8 mouse cellular contexts compared by ENCODE assay signal in genomic region chr3:89960469-89960868, GRCm38 (mm10). TPM values are rescaled to one million over a fixed set of nuclear protein-coding genes. Genes with fewer than 3 reads are reported as not detected.
DNase-seq lines count a peak whose midpoint lies in the region; ATAC-seq lines count a peak whose summit lies in the region.

No protein-coding gene starts in this region.

- no peak overlapping the region for H3K27ac ChIP-seq in forebrain, embryonic 14.5 days (ENCODE audit: low read depth, low read length)
- H3K27ac ChIP-seq in liver, embryonic 16.5 days (ENCODE audit: low read length), result no peak overlapping the region
- H3K27ac ChIP-seq in neural tube, embryonic 13.5 days (replicated peaks), result peak overlapping the region; percentile 95

- WGBS in forebrain, embryonic 14.5 days, result under 1% methylated on average over 30 of the region's 30 CpGs
- WGBS in large intestine, adult 2 months, result 0% methylated on average over 30 of the region's 30 CpGs
- 1% methylated on average over 29 of the region's 30 CpGs for WGBS in liver, embryonic 16.5 days (ENCODE audit: insufficient replicate concordance)
- under 1% methylated on average over 30 of the region's 30 CpGs for WGBS in neural tube, embryonic 13.5 days

- H3K9me3 ChIP-seq in forebrain, embryonic 14.5 days (replicated peaks; ENCODE audit: control insufficient read depth, low read length), result no peaks in the 10 kb centered on the region
- H3K9me3 ChIP-seq in liver, embryonic 16.5 days (replicated peaks; ENCODE audit: control insufficient read depth, low read length), result no peaks in the 10 kb centered on the region
- H3K9me3 ChIP-seq in neural tube, embryonic 13.5 days, result no peaks in the 10 kb centered on the region

- ATAC-seq in forebrain, embryonic 14.5 days, result peak; percentile 89
- peak; percentile 88 for ATAC-seq in liver, embryonic 16.5 days (ENCODE audit: low read depth)
- ATAC-seq in neural tube, embryonic 13.5 days (ENCODE audit: low read depth), result peak; percentile 89

- peak overlapping the region; percentile 96 for H3K4me2 ChIP-seq in forebrain, embryonic 14.5 days (ENCODE audit: low read length)
- peak overlapping the region; percentile 70 for H3K4me2 ChIP-seq in liver, embryonic 16.5 days (ENCODE audit: low read depth, low read length)
- peak overlapping the region; percentile 95 for H3K4me2 ChIP-seq in neural tube, embryonic 13.5 days

- H3K4me3 ChIP-seq in forebrain, embryonic 14.5 days (ENCODE audit: low read depth, low read length), result peak overlapping the region; percentile 53
- H3K4me3 ChIP-seq in liver, embryonic 16.5 days (ENCODE audit: low read depth, low read length), result peak overlapping the region; percentile 57
- H3K4me3 ChIP-seq in neural tube, embryonic 13.5 days, result peak overlapping the region; percentile 92

- intact Hi-C loops in heart, postnatal 14 days (cut with DNase I), result loop anchor here (5.0 kb wide), 2 partner anchors 98 to 178 kb away; no protein-coding TSS in a partner anchor

- peaks cover 36% of the 10 kb centered on the region for H3K4me1 ChIP-seq in forebrain, embryonic 14.5 days (ENCODE audit: control insufficient read depth, insufficient read depth, low read length)
- H3K4me1 ChIP-seq in liver, embryonic 16.5 days (ENCODE audit: control insufficient read depth, low read depth, low read length), result peaks cover 4% of the 10 kb centered on the region
- peaks cover 58% of the 10 kb centered on the region for H3K4me1 ChIP-seq in neural tube, embryonic 13.5 days (replicated peaks)

- DNase-seq in CD8-positive naive resting alpha-beta T cell, adult 2 months (ENCODE audit: low read depth in 2 of 2, low spot score in 2 of 2), result peak; percentile 72 to 77
- DNase-seq in c-Kit-positive CD71-positive TER-119-negative erythroid progenitor cells, embryonic 14.5 days (ENCODE audit: low read depth), result peak; percentile 48
- DNase-seq in forebrain, embryonic 14.5 days (ENCODE audit: low spot score), result peak; percentile 95
- DNase-seq in heart, postnatal 14 days, result peak; percentile 93 to 94
- DNase-seq in large intestine, adult 2 months (ENCODE audit: low read depth, low spot score), result peak; percentile 44
- DNase-seq in telencephalon, adult 2 months (ENCODE audit: low read depth, low spot score), result peak; percentile 93

- H3K36me3 ChIP-seq in forebrain, embryonic 14.5 days (ENCODE audit: control insufficient read depth, insufficient read depth, low read length), result peaks cover 36% of the 10 kb centered on the region
- no peaks in the 10 kb centered on the region for H3K36me3 ChIP-seq in liver, embryonic 16.5 days (ENCODE audit: control insufficient read depth, insufficient read depth)
- H3K36me3 ChIP-seq in neural tube, embryonic 13.5 days, result peaks cover 37% of the 10 kb centered on the region

- H3K9ac ChIP-seq in forebrain, embryonic 14.5 days (ENCODE audit: low read length), result peak overlapping the region; percentile 75
- peak overlapping the region; percentile 54 for H3K9ac ChIP-seq in liver, embryonic 16.5 days (ENCODE audit: low read depth, low read length)
- peak overlapping the region; percentile 98 for H3K9ac ChIP-seq in neural tube, embryonic 13.5 days

- H3K27me3 ChIP-seq in forebrain, embryonic 14.5 days (replicated peaks; ENCODE audit: control insufficient read depth, insufficient read depth, low read length), result no peaks in the 10 kb centered on the region
- H3K27me3 ChIP-seq in liver, embryonic 16.5 days (ENCODE audit: control insufficient read depth, insufficient read depth, low read depth, low read length), result peaks cover 47% of the 10 kb centered on the region
- no peaks in the 10 kb centered on the region for H3K27me3 ChIP-seq in neural tube, embryonic 13.5 days

RNA-seq across cellular contexts. Expression of gene Atp8b2, which starts 2.8 kb away (rescaled TPM):
- polyA plus RNA-seq in forebrain, embryonic 14.5 days (2014; fragmentation: Nextera tagmentation; extraction: Ambion mirVana), result 6.4 and 9.1 TPM in 2 replicates
- 10 to 100 TPM; 39.5 to 45.4 TPM for total RNA-seq in heart, postnatal 14 days (2021)
- 12.4 and 17.2 TPM in 2 replicates for polyA plus RNA-seq in large intestine, adult 2 months (2012; rRNA removed)
- 1.9 and 2.0 TPM in 2 replicates for polyA plus RNA-seq in liver, embryonic 16.5 days (2015; fragmentation: Nextera tagmentation; extraction: Ambion mirVana)
- polyA plus RNA-seq in neural tube, embryonic 13.5 days (2015; fragmentation: Nextera tagmentation; extraction: Ambion mirVana), result 11.3 and 12.0 TPM in 2 replicates

RNA-seq across cellular contexts. Expression of gene Hax1, which starts 38.1 kb away (rescaled TPM):
- polyA plus RNA-seq in forebrain, embryonic 14.5 days (2014; fragmentation: Nextera tagmentation; extraction: Ambion mirVana), result 145 and 155 TPM in 2 replicates
- total RNA-seq in heart, postnatal 14 days (2021), result 10 to 100 TPM; 41.7 to 48.2 TPM
- polyA plus RNA-seq in large intestine, adult 2 months (2012; rRNA removed), result 60.1 and 80.7 TPM in 2 replicates
- 121 and 123 TPM in 2 replicates for polyA plus RNA-seq in liver, embryonic 16.5 days (2015; fragmentation: Nextera tagmentation; extraction: Ambion mirVana)
- polyA plus RNA-seq in neural tube, embryonic 13.5 days (2015; fragmentation: Nextera tagmentation; extraction: Ambion mirVana), result 120 and 133 TPM in 2 replicates

RNA-seq across cellular contexts. Expression of gene Il6ra, which starts 47.5 kb away (rescaled TPM):
- 0.37 and 0.47 TPM in 2 replicates for polyA plus RNA-seq in forebrain, embryonic 14.5 days (2014; fragmentation: Nextera tagmentation; extraction: Ambion mirVana)
- 1 to 10 TPM; 4.9 to 5.5 TPM for total RNA-seq in heart, postnatal 14 days (2021)
- 2.9 and 4.4 TPM in 2 replicates for polyA plus RNA-seq in large intestine, adult 2 months (2012; rRNA removed)
- polyA plus RNA-seq in liver, embryonic 16.5 days (2015; fragmentation: Nextera tagmentation; extraction: Ambion mirVana), result 5.9 and 7.1 TPM in 2 replicates
- 0.68 and 0.96 TPM in 2 replicates for polyA plus RNA-seq in neural tube, embryonic 13.5 days (2015; fragmentation: Nextera tagmentation; extraction: Ambion mirVana)

Comparison
In these comparisons a context has a peak if more than half of its experiments do, and no peak if none do; other contexts are left out.
1. DNase-seq: peak in every context shown above with its lines; median percentile 95 in forebrain, embryonic 14.5 days; 94 in heart, postnatal 14 days; 93 in telencephalon, adult 2 months; 74 in CD8-positive naive resting alpha-beta T cell, adult 2 months; 48 in c-Kit-positive CD71-positive TER-119-negative erythroid progenitor cells, embryonic 14.5 days; 44 in large intestine, adult 2 months.